Mouse (Mus musculus) left cerebral cortex, postnatal 4 days (tissue): ENCODE results near the gene Stk11ip. TPM values are rescaled to one million over a fixed set of nuclear protein-coding genes. Genes with fewer than 3 reads are reported as not detected.
A peak's percentile ranks its signal among the peaks of the same experiment; 100 is the strongest.

Experiments used
- DNase-seq: peaks from one replicate; pipeline ENCODE4 v3.0.0-alpha.2; 2022
- intact Hi-C: fragments of 180-260 bp; cut with DNase I; formaldehyde crosslinking; loops from one replicate; pipeline ENCODE4 v1.15.1; 2025
- total RNA-seq, 2 experiments: library from RNA; stranded (reverse); gene quantifications; 2 replicates each; pipeline ENCODE4 v1.2.3; 2021

Stk11ip gene
- total RNA-seq, 2 experiments from 2014 or later, result 28.0 to 33.7 TPM

DNA sequence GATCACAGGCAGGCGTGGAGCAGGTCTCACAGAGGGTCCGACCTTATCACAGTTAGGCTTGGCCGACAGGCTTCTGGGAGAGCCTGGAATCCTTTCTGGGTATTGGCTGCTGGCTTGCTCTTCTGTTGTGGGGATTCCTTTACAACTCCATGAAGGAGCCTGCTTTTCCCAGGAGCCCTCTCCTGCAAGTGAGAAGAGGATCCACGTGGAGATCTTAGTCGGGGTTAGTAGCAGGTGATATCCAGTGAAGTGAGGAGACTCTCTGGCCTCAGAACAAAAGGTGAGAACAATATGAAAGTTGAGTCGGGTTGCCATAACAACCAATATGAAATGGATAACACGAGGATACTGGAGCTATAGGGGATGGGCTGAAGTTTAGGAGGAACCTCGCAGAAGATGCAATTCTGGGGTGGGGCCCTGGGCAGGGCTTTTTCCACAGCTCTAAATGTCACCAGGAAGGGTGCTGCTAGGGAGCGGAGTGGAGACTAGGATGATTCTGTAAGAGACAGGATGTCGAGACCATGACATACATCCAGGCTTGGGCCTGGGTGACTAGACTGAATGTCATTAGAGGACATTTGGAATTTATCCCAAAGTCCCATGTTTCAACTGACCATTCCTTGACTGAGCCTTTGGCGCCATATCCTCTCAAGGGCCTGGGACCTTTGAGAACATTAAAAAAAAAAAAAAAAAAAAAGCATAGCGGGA lies 39.0 kb downstream of the Stk11ip start:
- DNase-seq, result no peak
- intact Hi-C loops, result no loop called here

DNA sequence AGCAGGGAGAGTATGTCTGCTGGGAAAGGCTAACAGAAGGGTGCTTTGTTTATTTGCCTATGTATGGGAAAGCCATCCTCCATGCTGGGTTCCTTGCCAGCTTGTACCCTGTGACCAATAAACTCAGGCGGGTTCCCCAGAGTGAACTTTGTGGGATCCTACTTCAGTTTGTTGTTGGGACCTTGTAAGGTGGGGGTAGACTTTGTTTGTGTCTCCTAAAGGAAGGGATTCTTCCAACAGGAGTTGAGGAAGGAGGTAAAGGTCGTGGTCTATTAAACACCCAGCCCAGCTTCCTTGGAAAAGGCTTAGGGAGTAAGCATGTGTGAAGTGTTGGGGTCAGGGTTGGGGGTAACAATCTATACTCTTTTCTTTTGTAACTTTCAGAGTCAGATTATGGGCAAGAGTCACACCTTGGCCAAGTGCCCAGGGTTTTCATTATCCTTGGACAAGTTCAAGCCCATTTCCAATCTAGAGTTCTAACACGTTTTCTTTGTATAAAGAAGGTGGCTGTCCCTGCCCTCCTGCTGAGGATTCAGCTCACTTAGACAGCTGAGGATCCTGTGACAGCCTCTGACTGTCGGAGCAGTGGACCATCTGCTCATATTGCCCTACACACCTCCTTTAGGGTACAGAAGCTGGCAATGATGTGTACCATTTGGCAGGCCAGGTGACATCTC lies 40.0 kb downstream of the Stk11ip start:
- intact Hi-C loops, result no loop called here

DNA sequence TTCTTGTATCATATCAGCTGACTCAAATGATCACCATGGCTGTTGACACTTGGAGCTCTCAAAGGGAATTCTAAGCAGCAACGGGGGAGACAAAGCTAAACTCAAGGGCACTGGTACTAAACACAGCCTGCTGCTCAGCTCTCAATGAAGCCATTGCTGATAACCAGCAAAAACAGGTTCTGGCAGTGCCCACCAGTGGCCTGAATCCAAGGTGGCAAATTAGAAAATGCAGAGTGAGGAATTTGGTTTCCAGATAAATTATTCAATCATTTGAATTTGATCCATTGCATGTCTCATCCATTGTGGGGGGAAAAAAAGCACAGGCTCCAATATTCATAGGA lies 40.5 kb downstream of the Stk11ip start:
- intact Hi-C loops, result no loop called here
- DNase-seq, result no peak

More for the DNA sequence above, 40.0 kb downstream of the Stk11ip start:
- peak; percentile 33 for DNase-seq

- no peak for DNase-seq
- intact Hi-C loops, result no loop called here
Observed at GRCm38 (mm10) chr1:75564102-75564501, 42.8 kb downstream of the Stk11ip start.

- DNase-seq, result no peak
- intact Hi-C loops, result no loop called here
Observed at GRCm38 (mm10) chr1:75564916-75565315, 43.6 kb downstream of the Stk11ip start.

GRCm38 (mm10) chr1:75565616-75566015 lies 44.3 kb downstream of the Stk11ip start:
- DNase-seq, result no peak
- intact Hi-C loops, result no loop called here

GRCm38 (mm10) chr1:75570403-75570802 lies 49.1 kb downstream of the Stk11ip start:
- intact Hi-C loops, result no loop called here
- DNase-seq, result no peak

DNA sequence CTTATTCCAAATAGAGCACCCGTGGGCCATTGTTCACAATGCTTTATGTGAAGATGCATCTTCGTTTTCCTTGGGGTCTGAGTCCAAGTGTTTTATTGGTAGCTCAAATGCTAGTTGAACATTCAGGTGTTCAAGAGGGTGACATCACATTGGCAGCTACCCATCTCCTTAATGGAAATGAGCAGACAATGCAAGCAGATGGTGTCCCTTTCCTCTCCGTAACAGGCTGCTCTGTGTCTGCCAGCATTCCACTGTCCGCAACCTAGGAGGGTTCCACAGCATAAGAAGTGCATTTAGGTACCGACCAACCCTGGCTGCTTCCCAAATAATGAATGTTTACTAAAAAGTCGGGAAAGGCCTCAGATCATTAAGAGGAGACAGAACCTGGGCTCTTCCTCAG lies 51.4 kb downstream of the Stk11ip start:
- DNase-seq, result no peak
- intact Hi-C loops, result no loop called here

GRCm38 (mm10) chr1:75573715-75574114 lies 52.4 kb downstream of the Stk11ip start:
- intact Hi-C loops, result no loop called here
- DNase-seq, result no peak

- DNase-seq, result no peak
- intact Hi-C loops, result no loop called here
Observed at GRCm38 (mm10) chr1:75574476-75575310, 53.4 kb downstream of the Stk11ip start.

GRCm38 (mm10) chr1:75581936-75582624 lies 60.8 kb downstream of the Stk11ip start:
- DNase-seq, result no peak
- intact Hi-C loops, result no loop called here

- DNase-seq, result no peak
- intact Hi-C loops, result no loop called here
Observed at GRCm38 (mm10) chr1:75582625-75582956, 61.3 kb downstream of the Stk11ip start.

DNA sequence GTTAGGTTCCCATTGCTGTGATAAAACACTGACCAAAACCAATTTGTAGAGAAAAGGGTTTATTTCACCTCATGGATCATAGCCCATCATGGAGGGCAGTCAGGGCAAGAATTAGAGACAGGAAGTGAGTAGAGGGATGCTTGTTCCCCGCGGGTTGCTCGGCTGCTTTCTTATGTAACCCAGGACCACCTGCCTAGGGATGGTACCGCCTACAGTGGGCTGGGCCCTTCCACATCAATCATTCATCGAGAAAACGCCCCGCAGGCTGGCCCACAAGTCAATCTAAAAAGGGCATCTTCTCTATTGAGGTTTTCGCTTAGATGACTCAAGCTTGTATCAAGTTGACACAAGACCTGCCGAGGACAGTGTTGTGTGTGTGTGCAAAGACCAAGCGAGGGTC lies 61.7 kb downstream of the Stk11ip start:
- DNase-seq, result no peak
- intact Hi-C loops, result no loop called here

GRCm38 (mm10) chr1:75586791-75587190 lies 65.5 kb downstream of the Stk11ip start:
- intact Hi-C loops, result no loop called here
- DNase-seq, result no peak

Other genes starting within 250 kb of the Stk11ip start
- gene Resp18, start 243.1 kb upstream of the Stk11ip start, total RNA-seq, result 10 to 100 TPM; 29.3 to 58.0 TPM
- gene Dnpep, start 203.5 kb upstream of the Stk11ip start, total RNA-seq, result 10 to 100 TPM; 87.9 to 96.9 TPM
- 1 to 10 TPM; 1.6 to 2.5 TPM for gene Des, start 161.2 kb upstream of the Stk11ip start, total RNA-seq
- gene Speg, start 146.2 kb upstream of the Stk11ip start, total RNA-seq, result 100 to 1,000 TPM; 131 to 143 TPM
- gene Gmppa, start 85.6 kb upstream of the Stk11ip start, total RNA-seq, result 10 to 100 TPM; 47.9 to 60.5 TPM
- 10 to 100 TPM in 1 of 2 experiments, 1 to 10 TPM in 1; 8.6 to 10.2 TPM for gene Asic4, start 71.1 kb upstream of the Stk11ip start, total RNA-seq
- 10 to 100 TPM; 61.3 to 67.7 TPM for gene Chpf, start 42.2 kb upstream of the Stk11ip start, total RNA-seq
- gene Tmem198, start 42.0 kb upstream of the Stk11ip start, total RNA-seq, result 10 to 100 TPM; 41.8 to 43.5 TPM
- 10 to 100 TPM; 39.3 to 46.6 TPM for gene Obsl1, start 15.1 kb upstream of the Stk11ip start, total RNA-seq
- 10 to 100 TPM; 42.4 to 42.8 TPM for gene Inha, start 14.5 kb upstream of the Stk11ip start, total RNA-seq
- gene Slc4a3, start 24.7 kb downstream of the Stk11ip start, total RNA-seq, result 100 to 1,000 TPM; 143 to 144 TPM